Mouse (Mus musculus): ENCODE measurements around the gene Mapk6.

The Mapk6 gene

GRCm38 (mm10) chr9:75424358-75425150 lies 14.7 kb upstream of the Mapk6 start:
- peak; percentile 59 for DNase-seq (ENCODE audit: low spot score)

- DNase-seq (ENCODE audit: low spot score) = no peak
These were observed 13.9 kb upstream of the Mapk6 start for GRCm38 (mm10) chr9:75423683-75424082.

- DNase-seq (ENCODE audit: low spot score) = no peak
These were observed 12.5 kb upstream of the Mapk6 start for GRCm38 (mm10) chr9:75422251-75422691.

GRCm38 (mm10) chr9:75414204-75414603 lies 4.4 kb upstream of the Mapk6 start:
- no peak for DNase-seq (ENCODE audit: low spot score)

GRCm38 (mm10) chr9:75413206-75413605 lies 3.4 kb upstream of the Mapk6 start:
- DNase-seq (ENCODE audit: low spot score) = no peak

- no peak for DNase-seq (ENCODE audit: low spot score)
These were observed 1.8 kb upstream of the Mapk6 start for GRCm38 (mm10) chr9:75411584-75411983.

- no peak for DNase-seq (ENCODE audit: low spot score)
These were observed 1.2 kb upstream of the Mapk6 start for GRCm38 (mm10) chr9:75410868-75411487.

GRCm38 (mm10) chr9:75409031-75409851 lies 564 bp downstream of the Mapk6 start:
- peak; percentile 67 for DNase-seq (ENCODE audit: low spot score)

- peak; percentile 70 for DNase-seq (ENCODE audit: low spot score)
These were observed 1.5 kb downstream of the Mapk6 start for GRCm38 (mm10) chr9:75408204-75408826.

GRCm38 (mm10) chr9:75407803-75408202 lies 2.0 kb downstream of the Mapk6 start:
- peak; percentile 57 for DNase-seq (ENCODE audit: low spot score)

- no peak for DNase-seq (ENCODE audit: low spot score)
These were observed 3.7 kb downstream of the Mapk6 start for GRCm38 (mm10) chr9:75406121-75406520.

GRCm38 (mm10) chr9:75403520-75403919 lies 6.3 kb downstream of the Mapk6 start:
- no peak for DNase-seq (ENCODE audit: low spot score)

GRCm38 (mm10) chr9:75401593-75402504 lies 8.0 kb downstream of the Mapk6 start:
- DNase-seq (ENCODE audit: low spot score) = no peak

GRCm38 (mm10) chr9:75400639-75401038 lies 9.2 kb downstream of the Mapk6 start:
- DNase-seq (ENCODE audit: low spot score) = no peak

- DNase-seq (ENCODE audit: low spot score) = no peak
These were observed 10.7 kb downstream of the Mapk6 start for GRCm38 (mm10) chr9:75399069-75399468.

- no peak for DNase-seq (ENCODE audit: low spot score)
These were observed 13.8 kb downstream of the Mapk6 start for GRCm38 (mm10) chr9:75395971-75396370.

- no peak for DNase-seq (ENCODE audit: low spot score)
These were observed 16.6 kb downstream of the Mapk6 start for GRCm38 (mm10) chr9:75393251-75393650.

- DNase-seq (ENCODE audit: low spot score) = no peak
These were observed 24.4 kb downstream of the Mapk6 start for GRCm38 (mm10) chr9:75385218-75385974.

GRCm38 (mm10) chr9:75384337-75384962 lies 25.4 kb downstream of the Mapk6 start:
- no peak for DNase-seq (ENCODE audit: low spot score)

GRCm38 (mm10) chr9:75383785-75384184 lies 26.0 kb downstream of the Mapk6 start:
- DNase-seq (ENCODE audit: low spot score) = no peak
